Comparison of ENCODE assay signal across 14 mouse cellular contexts in the genomic region with DNA sequence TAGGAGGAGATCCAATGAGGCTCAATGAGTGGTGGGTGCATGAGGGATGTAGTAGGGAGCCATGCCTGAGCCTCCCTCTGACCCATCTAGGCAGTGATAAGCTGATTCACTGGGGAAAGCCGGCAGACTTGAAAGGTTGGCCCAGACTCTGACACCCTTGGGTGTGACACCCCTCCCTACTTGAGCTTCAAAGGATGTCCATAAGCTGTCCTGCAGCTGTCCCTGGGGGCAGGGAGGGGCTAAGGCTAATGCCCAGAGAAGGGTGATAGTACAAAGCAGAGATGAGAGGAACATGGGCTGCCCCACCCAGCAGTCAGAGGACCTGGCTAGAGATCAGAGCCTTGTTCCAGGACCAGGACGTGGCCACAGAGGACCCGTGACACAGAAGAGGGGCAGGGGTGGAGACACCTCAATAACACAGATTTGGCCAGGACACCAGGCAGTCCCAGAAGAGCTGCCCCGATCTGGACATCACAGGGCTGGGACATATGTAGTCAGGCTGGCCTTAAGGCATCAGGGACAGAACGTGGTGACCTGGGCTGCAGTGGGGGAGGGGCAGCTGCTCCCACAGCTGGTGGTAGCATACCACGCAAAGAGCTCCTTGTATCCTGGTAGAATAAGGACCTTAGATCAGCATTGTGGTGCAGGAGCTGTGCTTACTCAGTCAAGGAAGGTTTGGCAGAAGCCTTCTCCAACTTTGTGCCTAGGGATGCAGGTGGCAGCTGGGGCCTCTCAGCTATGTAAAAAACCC. TPM values are rescaled to one million over a fixed set of nuclear protein-coding genes. Genes with fewer than 3 reads are reported as not detected.
A peak's percentile ranks its signal among the peaks of the same experiment; 100 is the strongest.
DNase-seq lines count a peak whose midpoint lies in the region; ATAC-seq and TF ChIP-seq lines count a peak whose summit lies in the region.
"Had no signal": no experiment of that assay in that cellular context is flagged by ENCODE, and none has a peak within 500 bp of the region (broad histone marks: within the 10 kb centered on the region; RNA-seq: fewer than 3 reads in every experiment).

No protein-coding gene starts in this region.

- peak; percentile 89 for DNase-seq in heart, adult 11 months
- DNase-seq in heart, postnatal 4 days, result no peak
- DNase-seq in lung, postnatal 0 days (ENCODE audit: low spot score), result no peak
- DNase-seq in lung, postnatal 10 days, result no peak
- DNase-seq in liver, result peak; percentile 61
- no peak for DNase-seq in kidney, postnatal 14 days
- DNase-seq in kidney, adult 11 months, result no peak
- DNase-seq: adrenal gland, postnatal 25 days; B cell, adult 2 months; heart, adult 18-20 months had no signal

- 44% methylated on average over 6 of the region's 6 CpGs for WGBS in lung, postnatal 0 days
- WGBS in small intestine, adult 2 months, result 26% methylated on average over 6 of the region's 6 CpGs

- no peak overlapping the region for H3K9ac ChIP-seq in lung, postnatal 0 days (replicated peaks; ENCODE audit: low read depth)
- H3K9ac ChIP-seq: hindbrain, embryonic 14.5 days had no signal

- H3K9me3 ChIP-seq in lung, postnatal 0 days (ENCODE audit: low read length), result no peaks in the 10 kb centered on the region

- peaks cover 13% of the 10 kb centered on the region for H3K36me3 ChIP-seq in lung, postnatal 0 days (ENCODE audit: insufficient read depth, low read length)
- H3K36me3 ChIP-seq in small intestine, adult 2 months (ENCODE audit: control insufficient read depth, insufficient read depth, low read length), result no peaks in the 10 kb centered on the region

- H3K4me1 ChIP-seq in lung, postnatal 0 days (ENCODE audit: insufficient read depth, low read depth, low read length), result no peaks in the 10 kb centered on the region
- H3K4me1 ChIP-seq in small intestine, adult 2 months (ENCODE audit: control insufficient read depth, insufficient read depth, insufficient read length, low read length), result peaks cover 21% of the 10 kb centered on the region

- peak; percentile 21; the same call in 1 of the 2 replicates for ATAC-seq in lung, postnatal 0 days

- no peak overlapping the region for H3K27ac ChIP-seq in lung, postnatal 0 days (ENCODE audit: low read length)
- H3K27ac ChIP-seq in small intestine, adult 2 months (ENCODE audit: insufficient read depth, low read depth, low read length), result peak overlapping the region; percentile 67
- H3K27ac ChIP-seq: hindbrain, embryonic 14.5 days; kidney, postnatal 0 days had no signal

- no peak for TF ChIP-seq POLR2A in small intestine, adult 2 months (IDR thresholded peaks at IDR 0.05; ENCODE audit: low read depth, low read length)

- TF ChIP-seq CTCF in lung, postnatal 0 days (IDR thresholded peaks at IDR 0.05), result no peak
- TF ChIP-seq CTCF in small intestine, adult 2 months (IDR thresholded peaks at IDR 0.05; ENCODE audit: extremely low read depth, insufficient read length, insufficient replicate concordance, low read depth, low read length), result no peak

- no peaks in the 10 kb centered on the region for H3K27me3 ChIP-seq in lung, postnatal 0 days (replicated peaks; ENCODE audit: insufficient read depth, low read length)
- no peaks in the 10 kb centered on the region for H3K27me3 ChIP-seq in small intestine, adult 2 months (ENCODE audit: control insufficient read depth, insufficient read depth, low read length)

- H3K4me3 ChIP-seq in lung, postnatal 0 days (ENCODE audit: low read depth, low read length), result no peak overlapping the region
- H3K4me3 ChIP-seq in small intestine, adult 2 months (ENCODE audit: low read depth, low read length), result no peak overlapping the region
- H3K4me3 ChIP-seq: erythroblast, embryonic 14.5 days had no signal

- no peak for TF ChIP-seq EP300 in lung, postnatal 0 days (IDR thresholded peaks at IDR 0.05)

- H3K4me2 ChIP-seq in lung, postnatal 0 days (replicated peaks; ENCODE audit: low read depth, low read length), result no peak overlapping the region
- H3K4me2 ChIP-seq: hindbrain, embryonic 14.5 days had no signal

RNA-seq across cellular contexts. Expression of a gene that starts 17.0 kb away (rescaled TPM):
- 10 to 100 TPM; 24.7 to 27.0 TPM for total RNA-seq in heart, postnatal 4 days (2021)
- polyA plus RNA-seq in lung, postnatal 0 days (2015; fragmentation: Nextera tagmentation; extraction: Ambion mirVana), result 15.8 and 17.4 TPM in 2 replicates
- 12.1 and 34.1 TPM in 2 replicates for polyA plus RNA-seq in small intestine, adult 2 months (2012; rRNA removed)

RNA-seq across cellular contexts. Expression of a gene that starts 33.8 kb away (rescaled TPM):
- total RNA-seq in heart, postnatal 4 days (2021), result under 1 TPM in 1 of 2 experiments, not detected in 1; 0.23 TPM
- polyA plus RNA-seq in lung, postnatal 0 days (2015; fragmentation: Nextera tagmentation; extraction: Ambion mirVana), result 0.10 and 0.19 TPM in 2 replicates
- polyA plus RNA-seq in small intestine, adult 2 months (2012; rRNA removed), result not detected in 2 replicates
- total RNA-seq: heart, adult 18-20 months had no signal

RNA-seq across cellular contexts. Expression of a gene that starts 39.7 kb away (rescaled TPM):
- total RNA-seq in heart, postnatal 4 days (2021), result 10 to 100 TPM; 11.8 to 16.2 TPM
- 5.9 and 6.3 TPM in 2 replicates for polyA plus RNA-seq in lung, postnatal 0 days (2015; fragmentation: Nextera tagmentation; extraction: Ambion mirVana)
- polyA plus RNA-seq in small intestine, adult 2 months (2012; rRNA removed), result 39.8 and 77.0 TPM in 2 replicates

RNA-seq across cellular contexts. Expression of a gene that starts 49.0 kb away (rescaled TPM):
- 10 to 100 TPM; 12.9 to 15.3 TPM for total RNA-seq in heart, postnatal 4 days (2021)
- polyA plus RNA-seq in lung, postnatal 0 days (2015; fragmentation: Nextera tagmentation; extraction: Ambion mirVana), result 7.1 and 8.2 TPM in 2 replicates
- polyA plus RNA-seq in small intestine, adult 2 months (2012; rRNA removed), result 15.0 and 20.1 TPM in 2 replicates

Comparison
In these comparisons a context has a peak if more than half of its experiments do, and no peak if none do; other contexts are left out.
1. DNase-seq: peak in heart, adult 11 months (single experiment) and liver (single experiment); none in heart, postnatal 4 days (single experiment), lung, postnatal 0 days (single experiment), lung, postnatal 10 days (single experiment), kidney, postnatal 14 days (single experiment) and kidney, adult 11 months (single experiment).